Mouse (Mus musculus) forebrain, embryonic 11.5 days (tissue): Measurements from ENCODE around the gene Ccdc92b. TPM values are rescaled to one million over a fixed set of nuclear protein-coding genes. Genes with fewer than 3 reads are reported as not detected.

Experiments
- ATAC-seq: fragments of 200-750 bp; cut with Nextera tagmentation; replicated peaks from 2 replicates; pipeline ENCODE4 v1.8.0; 2017; ENCODE audit warnings: moderate TSS enrichment; ENCODE audit not compliant: low FRiP score
- DNase-seq: peaks from one replicate; pipeline ENCODE4 v3.0.0-alpha.2; 2017; ENCODE audit warnings: low spot score
- H3K27ac ChIP-seq: fragments of 300-500 bp; sonication (generic); 2 replicates; pipeline ENCODE4 v1.5.1; 2014; ENCODE audit warnings: low read depth, low read length
- H3K27me3 ChIP-seq: fragments of 300-500 bp; sonication (generic); 2 replicates; pipeline ENCODE4 v1.6.1; 2014; ENCODE audit warnings: mild to moderate bottlenecking, low read length, mixed read lengths; ENCODE audit not compliant: control insufficient read depth, insufficient read depth
- H3K36me3 ChIP-seq: fragments of 300-500 bp; sonication (generic); 2 replicates; pipeline ENCODE4 v1.6.1; 2014; ENCODE audit warnings: mild to moderate bottlenecking, low read length, moderate library complexity, mixed read lengths; ENCODE audit not compliant: control insufficient read depth, insufficient read depth
- H3K4me1 ChIP-seq: fragments of 300-500 bp; sonication (generic); replicated peaks from 2 replicates; pipeline ENCODE4 v1.6.1; 2014; ENCODE audit warnings: low read length, mixed read lengths; ENCODE audit not compliant: control insufficient read depth, insufficient read depth
- H3K4me2 ChIP-seq: fragments of 300-500 bp; sonication (generic); 2 replicates; pipeline ENCODE4 v1.6.1; 2014; ENCODE audit warnings: low read depth, mild to moderate bottlenecking, low read length, moderate library complexity, mixed read lengths; ENCODE audit not compliant: severe bottlenecking
- H3K4me3 ChIP-seq: fragments of 300-500 bp; sonication (generic); 2 replicates; pipeline ENCODE4 v1.5.1; 2014; ENCODE audit warnings: low read depth, low read length
- H3K9ac ChIP-seq: fragments of 300-500 bp; sonication (generic); 2 replicates; pipeline ENCODE4 v1.6.1; 2014; ENCODE audit warnings: low read length
- H3K9me3 ChIP-seq: fragments of 300-500 bp; sonication (generic); 2 replicates; pipeline ENCODE4 v1.6.1; 2016; ENCODE audit warnings: low read length, mixed read lengths; ENCODE audit not compliant: control insufficient read depth
- WGBS: fragments of 180-500 bp; shearing (Covaris S2); extraction: QIAGEN DNeasy Blood & Tissue Kit; methylation state at CpG from one replicate; pipeline ENCODE4 v1.1.7; 2014; 5-methylcytosine and 5-hydroxymethylcytosine counted together
- polyA plus RNA-seq: library from polyadenylated mRNA; unstranded; fragments of >200 nt; fragmentation: Nextera tagmentation; extraction: Ambion mirVana; gene quantifications from 2 replicates; pipeline ENCODE4 v1.2.1, GENCODE M21; 2014

Ccdc92b gene
- polyA plus RNA-seq, 1 experiment from 2014 or later: 2.0 TPM

GRCm38 (mm10) chr11:74650576-74651100 is 31.2 kb downstream of the Ccdc92b start:
- Histone ChIP-seq H3K4me3 (peak overlapping the region; percentile 95), H3K4me2 (peak overlapping the region; percentile 94), H3K9ac (no peak overlapping the region; the same call in 1 of the 2 replicates), H3K36me3 (no peaks in the 10 kb centered on the region), H3K4me1 (peaks cover 11% of the 10 kb centered on the region; the same call in 1 of the 2 replicates), H3K9me3 (no peaks in the 10 kb centered on the region), H3K27ac (no peak overlapping the region), H3K27me3 (no peaks in the 10 kb centered on the region)
- DNase-seq (no peak), ATAC-seq (no peak)
- 67% methylated on average over 4 of the region's 4 CpGs for WGBS

- peaks cover 11% of the 10 kb centered on the region; the same call in 1 of the 2 replicates for H3K4me1 ChIP-seq
- no peak for ATAC-seq
- H3K4me3 ChIP-seq: no peak overlapping the region
- H3K27ac ChIP-seq: no peak overlapping the region
- H3K27me3 ChIP-seq: no peaks in the 10 kb centered on the region
- no peak overlapping the region for H3K4me2 ChIP-seq
- no peak for DNase-seq
- WGBS: 90% methylated on average over 4 of the region's 4 CpGs
- H3K9ac ChIP-seq: no peak overlapping the region
- H3K36me3 ChIP-seq: peaks cover under 1% of the 10 kb centered on the region; the same call in 1 of the 2 replicates
- no peaks in the 10 kb centered on the region for H3K9me3 ChIP-seq
Observed at GRCm38 (mm10) chr11:74652791-74653191, 33.4 kb downstream of the Ccdc92b start.

- 76% methylated on average over 6 of the region's 6 CpGs for WGBS
- Histone ChIP-seq H3K27me3 (no peaks in the 10 kb centered on the region), H3K4me3 (no peak overlapping the region), H3K27ac (no peak overlapping the region), H3K4me1 (peaks cover 11% of the 10 kb centered on the region; the same call in 1 of the 2 replicates), H3K4me2 (no peak overlapping the region), H3K9ac (no peak overlapping the region), H3K9me3 (no peaks in the 10 kb centered on the region; the same call in 1 of the 2 replicates), H3K36me3 (peaks cover 6% of the 10 kb centered on the region; the same call in 1 of the 2 replicates)
- ATAC-seq (no peak), DNase-seq (no peak)
Observed at GRCm38 (mm10) chr11:74653385-74653784, 34.0 kb downstream of the Ccdc92b start.

- Histone ChIP-seq H3K4me3 (no peak overlapping the region), H3K9ac (no peak overlapping the region), H3K36me3 (peaks cover 12% of the 10 kb centered on the region; the same call in 1 of the 2 replicates), H3K9me3 (no peaks in the 10 kb centered on the region; the same call in 1 of the 2 replicates), H3K27me3 (no peaks in the 10 kb centered on the region), H3K4me1 (no peaks in the 10 kb centered on the region; the same call in 1 of the 2 replicates), H3K27ac (no peak overlapping the region), H3K4me2 (no peak overlapping the region)
- no peak for DNase-seq
- ATAC-seq: no peak
- WGBS: 88% methylated on average over 3 of the region's 3 CpGs
Observed at GRCm38 (mm10) chr11:74655941-74656340, 36.5 kb downstream of the Ccdc92b start.

- ATAC-seq: no peak
- Histone ChIP-seq H3K4me1 (no peaks in the 10 kb centered on the region), H3K4me2 (no peak overlapping the region), H3K27ac (no peak overlapping the region), H3K9me3 (no peaks in the 10 kb centered on the region; the same call in 1 of the 2 replicates), H3K9ac (no peak overlapping the region), H3K36me3 (peaks cover 12% of the 10 kb centered on the region; the same call in 1 of the 2 replicates), H3K27me3 (no peaks in the 10 kb centered on the region), H3K4me3 (no peak overlapping the region)
- no peak for DNase-seq
- 94% methylated on average over 13 of the region's 13 CpGs for WGBS
Observed at GRCm38 (mm10) chr11:74660336-74660735, 40.9 kb downstream of the Ccdc92b start.

DNA sequence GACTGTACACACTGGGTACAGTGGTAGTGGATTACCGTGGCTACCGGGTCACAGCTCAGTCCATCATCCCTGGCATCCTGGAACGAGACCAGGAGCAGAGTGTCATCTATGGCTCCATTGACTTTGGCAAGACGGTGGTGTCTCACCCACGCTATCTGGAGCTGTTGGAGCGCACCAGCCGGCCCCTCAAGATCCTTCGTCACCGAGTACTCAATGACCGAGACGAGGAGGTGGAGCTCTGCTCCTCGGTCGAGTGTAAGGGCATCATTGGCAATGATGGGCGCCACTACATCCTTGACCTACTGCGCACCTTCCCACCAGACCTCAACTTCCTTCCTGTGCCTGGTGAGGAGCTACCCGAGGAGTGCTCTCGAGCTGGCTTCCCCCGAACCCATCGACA is 42.2 kb downstream of the Ccdc92b start:
- ATAC-seq (no peak), DNase-seq (no peak)
- Histone ChIP-seq H3K4me2 (no peak overlapping the region), H3K36me3 (peaks cover 12% of the 10 kb centered on the region; the same call in 1 of the 2 replicates), H3K27ac (no peak overlapping the region), H3K4me3 (no peak overlapping the region), H3K9ac (no peak overlapping the region), H3K9me3 (no peaks in the 10 kb centered on the region; the same call in 1 of the 2 replicates), H3K4me1 (no peaks in the 10 kb centered on the region), H3K27me3 (no peaks in the 10 kb centered on the region)
- 94% methylated on average over 19 of the region's 19 CpGs for WGBS

- H3K27me3 ChIP-seq: no peaks in the 10 kb centered on the region
- peaks cover 12% of the 10 kb centered on the region; the same call in 1 of the 2 replicates for H3K36me3 ChIP-seq
- H3K4me1 ChIP-seq: no peaks in the 10 kb centered on the region
- no peaks in the 10 kb centered on the region; the same call in 1 of the 2 replicates for H3K9me3 ChIP-seq
- 89% methylated on average over 6 of the region's 6 CpGs for WGBS
- ATAC-seq (no peak), DNase-seq (no peak)
- H3K9ac ChIP-seq: no peak overlapping the region
- no peak overlapping the region for H3K27ac ChIP-seq
- H3K4me2 ChIP-seq: no peak overlapping the region
- no peak overlapping the region for H3K4me3 ChIP-seq
Observed at GRCm38 (mm10) chr11:74662221-74662620, 42.8 kb downstream of the Ccdc92b start.

- H3K36me3 ChIP-seq: peaks cover 5% of the 10 kb centered on the region; the same call in 1 of the 2 replicates
Observed at GRCm38 (mm10) chr11:74664279-74664678, 44.9 kb downstream of the Ccdc92b start.

GRCm38 (mm10) chr11:74664906-74665305 is 45.5 kb downstream of the Ccdc92b start:
- no peak overlapping the region for H3K4me3 ChIP-seq
- DNase-seq (no peak), ATAC-seq (no peak)
- H3K36me3 ChIP-seq: peaks cover 1% of the 10 kb centered on the region; the same call in 1 of the 2 replicates
- no peaks in the 10 kb centered on the region for H3K4me1 ChIP-seq
- H3K4me2 ChIP-seq: no peak overlapping the region
- H3K27ac ChIP-seq: no peak overlapping the region
- H3K9ac ChIP-seq: no peak overlapping the region
- H3K27me3 ChIP-seq: no peaks in the 10 kb centered on the region
- no peaks in the 10 kb centered on the region for H3K9me3 ChIP-seq
- WGBS: over 99% methylated on average over 8 of the region's 8 CpGs

More at GRCm38 (mm10) chr11:74664279-74664678, 44.9 kb downstream of the Ccdc92b start:
- H3K4me3 ChIP-seq: no peak overlapping the region
- 83% methylated on average over 3 of the region's 3 CpGs for WGBS
- no peak for ATAC-seq
- H3K27ac ChIP-seq: no peak overlapping the region
- no peaks in the 10 kb centered on the region for H3K4me1 ChIP-seq
- H3K9me3 ChIP-seq: no peaks in the 10 kb centered on the region
- no peak overlapping the region for H3K9ac ChIP-seq
- no peaks in the 10 kb centered on the region for H3K27me3 ChIP-seq
- H3K4me2 ChIP-seq: no peak overlapping the region
- DNase-seq: no peak
